Mouse (Mus musculus) lung, adult 2 months (tissue): ENCODE measurements around the gene Fzd2.

ENCODE experiments used
- CTCF ChIP-seq: fragments of 200-500 bp; IDR thresholded peaks from 2 replicates; pipeline ENCODE4 v1.5.1; 2011; ENCODE audit warnings: mild to moderate bottlenecking, low read length, control low read depth; ENCODE audit not compliant: insufficient read depth
- POLR2A ChIP-seq: fragments of 200-500 bp; IDR thresholded peaks from 2 replicates; pipeline ENCODE4 v1.6.1; 2011; ENCODE audit warnings: low read depth, mild to moderate bottlenecking, control low read depth, low read length, borderline replicate concordance; ENCODE audit errors: extremely low read depth

DNA sequence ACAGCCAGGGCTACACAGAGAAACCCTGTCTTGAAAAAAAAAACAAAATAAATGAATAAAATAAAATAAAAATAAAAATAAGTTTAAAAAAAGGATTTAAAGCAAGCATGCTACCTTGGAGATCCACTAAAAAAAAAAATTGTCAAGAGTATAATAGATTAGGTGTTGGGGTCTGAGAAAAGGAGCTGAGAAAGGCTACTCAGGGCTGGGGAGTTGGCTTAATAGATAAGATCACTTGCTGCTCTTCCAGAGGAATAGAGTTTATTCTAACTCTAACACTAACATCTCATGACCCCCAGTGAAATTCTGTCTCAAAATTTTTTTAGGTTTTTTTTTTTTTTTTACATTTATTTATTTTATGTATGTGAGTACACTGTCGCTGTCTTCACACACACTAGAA, 37.9 kb upstream of the Fzd2 start:
- no peak for TF ChIP-seq POLR2A
- no peak for TF ChIP-seq CTCF
